Mouse (Mus musculus): ENCODE measurements around the gene Ndufaf2. TPM values are rescaled to one million over a fixed set of nuclear protein-coding genes. Genes with fewer than 3 reads are reported as not detected.
A peak's percentile ranks its signal among the peaks of the same experiment; 100 is the strongest.

Gene Ndufaf2
- polyA plus RNA-seq, 1 experiment from 2014 or later, result 103 TPM

DNA sequence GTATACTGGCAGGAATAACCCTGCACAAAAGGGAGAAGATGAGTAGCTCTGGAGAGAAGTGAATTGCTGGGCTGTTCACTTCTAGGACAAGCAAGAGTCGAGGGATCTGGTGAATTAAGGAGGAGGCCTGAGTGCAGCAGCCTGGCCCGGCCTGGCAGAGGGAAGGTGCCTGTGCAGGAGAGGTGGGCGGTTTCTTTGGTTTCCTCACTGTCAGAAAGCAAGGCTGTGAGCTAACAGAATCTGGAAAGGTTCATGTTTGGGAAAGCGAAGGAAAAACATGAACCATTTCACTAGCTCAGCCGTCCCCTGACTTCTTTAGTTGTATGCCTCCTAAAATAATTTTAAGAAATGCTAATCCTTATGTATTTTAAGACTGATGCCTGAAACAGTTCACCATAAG is 173.8 kb downstream of the Ndufaf2 start:
- no peaks in the 10 kb centered on the region for H3K9me3 ChIP-seq
- no peaks in the 10 kb centered on the region for H3K36me3 ChIP-seq (replicated peaks)
- DNase-seq (ENCODE audit: extremely low spot score, low spot score), result no peak
- H3K4me1 ChIP-seq, result 0 out of 2 replicates have a peak, but pooled peaks cover 4% of the 10 kb centered on the region
- 82% methylated on average over 5 of the region's 5 CpGs for WGBS
- H3K27ac ChIP-seq, result no peak overlapping the region
- no peak overlapping the region for H3K4me3 ChIP-seq
- H3K27me3 ChIP-seq (ENCODE audit: poor library complexity, severe bottlenecking), result no peaks in the 10 kb centered on the region

DNA sequence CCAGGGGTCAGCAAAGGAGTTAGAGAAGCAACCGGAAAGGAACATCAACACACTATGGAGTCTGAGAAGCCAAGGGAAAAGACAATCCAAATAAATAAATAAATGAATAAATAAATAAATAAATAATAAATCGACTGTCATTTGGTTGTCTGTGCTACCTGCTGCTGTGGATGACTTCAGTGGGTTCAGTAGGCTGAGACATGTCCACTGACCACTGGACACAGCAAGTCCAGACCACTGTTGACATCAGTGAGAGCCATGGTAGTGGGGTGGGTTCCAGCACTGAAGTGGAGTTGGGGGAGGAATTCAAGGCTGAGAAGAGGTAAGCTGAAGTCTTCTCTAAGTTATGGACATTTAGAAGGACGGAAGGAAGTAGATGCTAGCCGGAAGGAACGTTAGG is 174.2 kb downstream of the Ndufaf2 start:
- Histone ChIP-seq H3K27ac (no peak overlapping the region), H3K4me3 (no peak overlapping the region), H3K9me3 (no peaks in the 10 kb centered on the region), H3K27me3 (ENCODE audit: poor library complexity, severe bottlenecking) (no peaks in the 10 kb centered on the region), H3K4me1 (no peaks in the 10 kb centered on the region), H3K36me3 (replicated peaks) (no peaks in the 10 kb centered on the region)
- DNase-seq (ENCODE audit: extremely low spot score, low spot score), result no peak
- WGBS, result 91% methylated on average over 5 of the region's 5 CpGs

GRCm38 (mm10) chr13:107983231-107983847 is 175.1 kb downstream of the Ndufaf2 start:
- Histone ChIP-seq H3K4me3 (no peak overlapping the region), H3K9me3 (no peaks in the 10 kb centered on the region), H3K4me1 (no peaks in the 10 kb centered on the region), H3K36me3 (replicated peaks) (no peaks in the 10 kb centered on the region), H3K27ac (no peak overlapping the region), H3K27me3 (ENCODE audit: poor library complexity, severe bottlenecking) (no peaks in the 10 kb centered on the region)
- 93% methylated on average over 6 of the region's 6 CpGs for WGBS
- DNase-seq (ENCODE audit: extremely low spot score, low spot score), result no peak

DNA sequence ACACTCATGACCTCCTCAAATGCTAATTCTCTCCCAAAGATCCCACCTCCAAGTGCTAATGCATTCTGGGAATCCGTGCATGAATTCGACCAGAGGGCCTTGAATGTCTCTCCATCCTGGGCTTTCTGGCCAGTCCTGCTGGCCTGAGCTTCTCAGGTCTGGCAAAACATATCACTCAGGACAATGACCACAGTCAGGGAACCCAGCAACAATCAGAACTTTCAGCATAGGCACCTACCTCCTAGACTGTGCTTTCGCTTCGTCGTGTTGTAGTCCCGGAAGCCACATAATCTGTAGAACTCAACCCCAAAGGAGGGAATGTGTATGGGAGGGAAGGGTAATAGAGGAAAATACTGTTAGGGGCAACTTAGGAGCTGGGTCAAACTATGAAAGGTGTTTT is 179.0 kb downstream of the Ndufaf2 start:
- no peaks in the 10 kb centered on the region for H3K4me1 ChIP-seq
- no peaks in the 10 kb centered on the region for H3K36me3 ChIP-seq (replicated peaks)
- no peaks in the 10 kb centered on the region for H3K9me3 ChIP-seq
- WGBS, result 97% methylated on average over 6 of the region's 6 CpGs
- no peaks in the 10 kb centered on the region for H3K27me3 ChIP-seq (ENCODE audit: poor library complexity, severe bottlenecking)
- no peak overlapping the region for H3K27ac ChIP-seq
- DNase-seq (ENCODE audit: extremely low spot score, low spot score), result no peak
- H3K4me3 ChIP-seq, result no peak overlapping the region

DNA sequence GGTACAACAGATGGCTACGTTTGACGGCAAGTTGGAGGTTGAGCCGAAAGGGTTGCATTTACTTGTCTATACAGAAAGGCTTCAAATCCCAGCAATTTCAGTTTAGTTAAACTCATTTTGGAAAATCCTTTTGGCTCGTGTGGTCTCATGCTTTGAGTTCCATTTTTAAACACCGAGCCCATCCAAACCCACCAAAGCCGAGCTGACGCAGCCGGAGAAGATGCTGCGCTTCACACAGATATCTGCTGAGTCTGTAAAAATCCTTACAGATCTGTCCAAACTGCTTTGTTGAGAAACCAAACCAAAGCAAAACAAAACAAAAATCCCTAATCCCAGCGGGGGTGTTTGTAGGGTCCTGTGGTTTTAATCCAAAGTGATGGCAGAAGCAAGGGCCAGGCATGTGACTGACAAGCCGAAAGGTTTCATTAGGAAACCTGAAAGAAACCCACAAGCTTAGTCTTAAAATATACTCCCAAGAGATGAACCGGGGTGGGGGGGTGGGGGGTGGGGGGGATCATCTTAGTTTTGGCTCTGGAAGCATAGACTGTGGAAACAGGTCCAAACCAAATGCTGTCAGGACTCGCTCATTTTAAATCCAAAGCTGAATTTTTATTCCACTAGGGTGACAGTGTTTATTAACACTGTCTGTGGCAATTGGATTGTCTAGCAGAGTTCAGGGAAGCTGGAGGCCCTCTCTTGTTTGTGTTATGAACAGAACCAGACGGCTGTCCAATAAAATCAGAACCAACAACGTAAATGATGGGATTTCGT is 181.4 kb downstream of the Ndufaf2 start:
- 90% methylated on average over 16 of the region's 16 CpGs for WGBS
- H3K27ac ChIP-seq, result no peak overlapping the region

GRCm38 (mm10) chr13:107972451-107972850 is 186.0 kb downstream of the Ndufaf2 start:
- Histone ChIP-seq H3K36me3 (replicated peaks) (no peaks in the 10 kb centered on the region), H3K4me3 (no peak overlapping the region), H3K9me3 (no peaks in the 10 kb centered on the region), H3K27me3 (ENCODE audit: poor library complexity, severe bottlenecking) (no peaks in the 10 kb centered on the region), H3K27ac (no peak overlapping the region), H3K4me1 (peaks cover 24% of the 10 kb centered on the region)
- no peak for DNase-seq (ENCODE audit: extremely low spot score, low spot score)
- WGBS, result 89% methylated on average over 4 of the region's 4 CpGs

More for the DNA sequence above, 181.4 kb downstream of the Ndufaf2 start:
- Histone ChIP-seq H3K27me3 (ENCODE audit: poor library complexity, severe bottlenecking) (no peaks in the 10 kb centered on the region), H3K36me3 (replicated peaks) (no peaks in the 10 kb centered on the region), H3K4me3 (no peak overlapping the region), H3K9me3 (no peaks in the 10 kb centered on the region), H3K4me1 (peaks cover 2% of the 10 kb centered on the region)
- DNase-seq (ENCODE audit: extremely low spot score, low spot score), result no peak

DNA sequence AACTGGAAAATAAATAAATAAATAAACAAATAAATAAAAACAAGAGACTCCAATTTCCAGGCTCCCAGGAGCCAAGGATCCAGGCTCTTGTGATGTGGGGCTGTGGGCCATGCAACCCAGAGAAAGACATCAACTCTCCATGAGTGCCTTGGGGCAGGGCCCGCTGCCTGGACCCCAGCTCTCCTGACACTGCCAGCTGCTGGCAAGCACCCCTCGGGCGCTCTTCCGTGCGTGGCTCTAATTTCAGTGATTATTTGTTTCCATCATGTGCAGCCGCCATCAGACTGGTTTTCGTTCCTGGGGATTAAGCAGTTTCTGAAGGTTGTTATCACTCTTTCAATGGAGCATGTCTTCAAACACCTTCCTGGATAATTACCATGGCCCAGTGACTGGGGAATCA is 186.6 kb downstream of the Ndufaf2 start:
- 70% methylated on average over 7 of the region's 7 CpGs for WGBS
- no peak overlapping the region for H3K27ac ChIP-seq
- no peak for DNase-seq (ENCODE audit: extremely low spot score, low spot score)
- H3K4me3 ChIP-seq, result no peak overlapping the region
- no peaks in the 10 kb centered on the region for H3K36me3 ChIP-seq (replicated peaks)
- no peaks in the 10 kb centered on the region for H3K9me3 ChIP-seq
- H3K27me3 ChIP-seq (ENCODE audit: poor library complexity, severe bottlenecking), result no peaks in the 10 kb centered on the region
- peaks cover 24% of the 10 kb centered on the region for H3K4me1 ChIP-seq

DNA sequence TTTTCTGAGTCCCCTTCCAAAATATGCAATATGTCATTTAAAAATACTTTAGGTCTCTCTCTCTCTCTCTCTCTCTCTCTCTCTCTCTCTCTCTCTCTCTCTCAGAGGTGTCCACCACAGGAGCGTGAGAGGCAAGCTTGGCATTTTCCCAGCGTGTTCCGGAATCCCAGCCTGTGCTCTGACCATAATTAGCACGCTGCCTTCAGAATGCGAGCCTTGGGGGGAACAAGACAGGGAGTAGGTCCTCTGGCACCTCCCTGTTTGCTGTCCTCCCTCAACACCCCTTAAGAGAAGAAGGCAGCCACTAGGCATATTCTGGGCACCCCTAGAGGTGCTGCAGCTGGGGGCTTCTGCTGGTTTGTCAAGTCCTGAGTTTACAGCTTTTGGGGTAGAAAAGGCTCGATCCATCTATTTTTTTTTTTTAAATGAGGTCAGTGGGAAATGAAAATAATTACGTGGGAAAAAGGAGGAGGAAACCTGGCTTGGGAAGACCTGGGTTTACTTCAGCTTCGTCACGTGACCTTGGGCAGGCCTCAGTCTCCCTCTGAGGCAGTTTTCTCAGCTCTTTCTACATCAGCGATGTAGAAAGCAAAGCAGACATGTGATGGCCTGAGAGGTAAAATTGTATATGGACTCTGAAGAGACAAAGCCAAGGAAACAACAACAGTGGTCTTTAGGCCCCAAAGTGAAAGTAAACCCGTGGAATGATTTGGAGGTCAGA is 187.8 kb downstream of the Ndufaf2 start:
- Histone ChIP-seq H3K4me1 (peaks cover 26% of the 10 kb centered on the region), H3K27ac (no peak overlapping the region; the same call in 1 of the 2 replicates), H3K4me3 (no peak overlapping the region), H3K36me3 (replicated peaks) (no peaks in the 10 kb centered on the region), H3K27me3 (ENCODE audit: poor library complexity, severe bottlenecking) (no peaks in the 10 kb centered on the region), H3K9me3 (no peaks in the 10 kb centered on the region)
- no peak for DNase-seq (ENCODE audit: extremely low spot score, low spot score)
- 63% methylated on average over 11 of the region's 11 CpGs for WGBS

DNA sequence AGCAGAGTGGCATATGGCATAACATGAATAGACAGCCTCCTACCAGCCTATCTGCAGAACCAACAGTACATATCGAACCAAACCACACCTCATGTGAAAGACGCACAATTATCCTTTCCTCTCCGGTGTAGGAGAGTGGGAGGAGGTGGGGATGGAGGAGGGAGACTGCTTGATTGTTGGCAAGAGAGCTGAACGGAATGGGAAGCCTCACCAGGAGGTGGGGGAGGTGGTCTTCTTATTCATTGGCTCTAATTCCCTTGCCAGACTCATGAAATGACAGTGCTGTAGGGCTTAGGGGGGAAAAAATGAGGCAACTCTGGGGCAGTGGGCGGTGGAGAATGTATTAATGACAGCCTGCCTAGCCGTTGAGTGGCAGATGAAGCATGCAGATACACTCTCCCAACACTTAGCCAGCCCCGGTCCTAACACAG is 188.4 kb downstream of the Ndufaf2 start:
- Histone ChIP-seq H3K4me3 (no peak overlapping the region), H3K4me1 (peaks cover 26% of the 10 kb centered on the region), H3K36me3 (replicated peaks) (no peaks in the 10 kb centered on the region), H3K27ac (no peak overlapping the region), H3K9me3 (no peaks in the 10 kb centered on the region), H3K27me3 (ENCODE audit: poor library complexity, severe bottlenecking) (no peaks in the 10 kb centered on the region)
- no peak for DNase-seq (ENCODE audit: extremely low spot score, low spot score)
- 18% methylated on average over 7 of the region's 7 CpGs for WGBS

DNA sequence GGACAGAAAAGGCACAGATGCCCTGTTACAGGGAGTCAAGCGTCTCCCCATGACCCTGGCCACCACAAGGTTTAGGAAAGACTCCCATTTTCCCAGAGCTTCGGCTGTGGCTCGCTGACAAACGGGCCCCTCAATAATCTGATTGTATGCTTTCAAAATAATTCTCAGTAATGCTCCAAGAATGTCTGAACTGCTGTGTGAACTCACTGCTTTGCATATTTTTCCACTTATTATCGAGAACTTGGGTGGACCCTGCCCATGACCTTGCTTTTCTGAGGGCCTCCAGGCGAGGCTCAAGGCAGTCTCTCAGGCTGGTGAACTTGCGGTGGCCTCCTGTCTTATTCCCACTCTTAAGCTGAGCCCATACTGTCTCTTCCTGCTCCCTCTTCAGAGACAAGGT is 193.8 kb downstream of the Ndufaf2 start:
- no peaks in the 10 kb centered on the region for H3K36me3 ChIP-seq (replicated peaks)
- 0 out of 2 replicates have a peak overlapping the region, but pooled peaks have one; percentile 2 for H3K27ac ChIP-seq
- DNase-seq (ENCODE audit: extremely low spot score, low spot score), result no peak
- no peaks in the 10 kb centered on the region for H3K9me3 ChIP-seq
- 79% methylated on average over 7 of the region's 7 CpGs for WGBS
- peaks cover 41% of the 10 kb centered on the region for H3K4me1 ChIP-seq
- peaks cover 12% of the 10 kb centered on the region; the same call in 1 of the 2 replicates for H3K27me3 ChIP-seq (ENCODE audit: poor library complexity, severe bottlenecking)
- H3K4me3 ChIP-seq, result no peak overlapping the region

GRCm38 (mm10) chr13:107963471-107963870 is 195.0 kb downstream of the Ndufaf2 start:
- Histone ChIP-seq H3K27me3 (ENCODE audit: poor library complexity, severe bottlenecking) (peaks cover 12% of the 10 kb centered on the region; the same call in 1 of the 2 replicates), H3K9me3 (no peaks in the 10 kb centered on the region), H3K27ac (peak overlapping the region; percentile 51; the same call in 1 of the 2 replicates), H3K36me3 (replicated peaks) (no peaks in the 10 kb centered on the region), H3K4me1 (peaks cover 40% of the 10 kb centered on the region), H3K4me3 (no peak overlapping the region)
- no peak for DNase-seq (ENCODE audit: extremely low spot score, low spot score)
- 48% methylated on average over 11 of the region's 11 CpGs for WGBS

- Histone ChIP-seq H3K4me3 (no peak overlapping the region), H3K27ac (peak overlapping the region; percentile 48; the same call in 1 of the 2 replicates)
- 76% methylated on average over 4 of the region's 4 CpGs for WGBS
Observed at GRCm38 (mm10) chr13:107962741-107963140, 195.7 kb downstream of the Ndufaf2 start.

More at GRCm38 (mm10) chr13:107962741-107963140, 195.7 kb downstream of the Ndufaf2 start:
- no peak for DNase-seq (ENCODE audit: extremely low spot score, low spot score)
- Histone ChIP-seq H3K9me3 (no peaks in the 10 kb centered on the region), H3K27me3 (ENCODE audit: poor library complexity, severe bottlenecking) (peaks cover 12% of the 10 kb centered on the region; the same call in 1 of the 2 replicates), H3K4me1 (peaks cover 40% of the 10 kb centered on the region), H3K36me3 (replicated peaks) (no peaks in the 10 kb centered on the region)

Data from forebrain, embryonic 10.5 days (tissue).